20 mouse cellular contexts compared by ENCODE assay signal in the genomic region with DNA sequence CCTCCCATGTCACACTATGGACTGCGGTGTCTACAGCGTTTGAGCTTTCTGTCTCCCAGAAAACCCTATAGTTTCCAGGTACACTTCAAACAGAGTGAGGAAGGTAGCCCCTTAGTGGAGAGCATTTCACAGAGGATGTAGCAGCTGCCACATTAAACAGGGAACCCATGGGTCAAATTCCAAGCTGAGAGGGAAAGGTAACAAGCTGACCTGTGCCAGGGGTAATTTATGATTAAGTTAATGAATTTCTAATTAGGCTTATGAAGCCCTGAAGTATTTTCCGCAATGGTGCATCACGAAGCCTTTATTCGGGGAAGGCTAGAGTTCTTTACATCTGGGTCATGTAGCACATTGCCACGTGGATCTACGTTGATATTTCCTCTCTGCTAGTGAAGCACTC. TPM values are rescaled to one million over a fixed set of nuclear protein-coding genes. Genes with fewer than 3 reads are reported as not detected.
"Had no signal": no experiment of that assay in that cellular context is flagged by ENCODE, and none has a peak within 500 bp of the region (broad histone marks: within the 10 kb centered on the region; RNA-seq: fewer than 3 reads in every experiment).

No protein-coding gene starts in this region.

- DNase-seq: left cerebral cortex, postnatal 4 days; liver, postnatal 0 days; lung, embryonic 14.5 days; right cerebral cortex, adult 18-20 months; right cerebral cortex, postnatal 14 days; right cerebral cortex, postnatal 4 days; thymus, adult 2 months; thymus, postnatal 14 days; thymus, postnatal 4 days had no signal

- H3K4me2 ChIP-seq: limb, embryonic 12.5 days; limb, embryonic 15.5 days; liver, embryonic 11.5 days; lung, embryonic 14.5 days had no signal

- H3K9me3 ChIP-seq: limb, embryonic 12.5 days; limb, embryonic 15.5 days had no signal

- H3K36me3 ChIP-seq: limb, embryonic 12.5 days; limb, embryonic 15.5 days had no signal

- H3K9ac ChIP-seq: limb, embryonic 12.5 days; limb, embryonic 15.5 days; liver, embryonic 14.5 days; liver, postnatal 0 days; lung, embryonic 14.5 days had no signal

- H3K4me3 ChIP-seq: limb, embryonic 12.5 days; limb, embryonic 15.5 days; myocyte had no signal

- H3K27ac ChIP-seq: hindbrain, postnatal 0 days; limb, embryonic 12.5 days; limb, embryonic 15.5 days; liver, embryonic 14.5 days; macrophage; stomach, postnatal 0 days had no signal

- H3K27me3 ChIP-seq: limb, embryonic 12.5 days; limb, embryonic 15.5 days had no signal

- H3K4me1 ChIP-seq: limb, embryonic 12.5 days; limb, embryonic 15.5 days had no signal

- ATAC-seq: inflammation-experienced regulatory T-cells, adult 6 months; intestine, embryonic 16.5 days; liver, postnatal 0 days; lung, postnatal 0 days had no signal

RNA-seq across cellular contexts. Expression of a gene that starts 59.7 kb away (rescaled TPM):
- polyA plus RNA-seq: inflammation-experienced regulatory T-cells, adult 6 months had no signal
